Mouse (Mus musculus): ENCODE measurements around the gene Ppp1r10.
"Not testable (repeated sequence)": the region's sequence is repeated elsewhere in the genome, so short reads cannot be mapped to it uniquely, and the experiment has no call there.

DNA sequence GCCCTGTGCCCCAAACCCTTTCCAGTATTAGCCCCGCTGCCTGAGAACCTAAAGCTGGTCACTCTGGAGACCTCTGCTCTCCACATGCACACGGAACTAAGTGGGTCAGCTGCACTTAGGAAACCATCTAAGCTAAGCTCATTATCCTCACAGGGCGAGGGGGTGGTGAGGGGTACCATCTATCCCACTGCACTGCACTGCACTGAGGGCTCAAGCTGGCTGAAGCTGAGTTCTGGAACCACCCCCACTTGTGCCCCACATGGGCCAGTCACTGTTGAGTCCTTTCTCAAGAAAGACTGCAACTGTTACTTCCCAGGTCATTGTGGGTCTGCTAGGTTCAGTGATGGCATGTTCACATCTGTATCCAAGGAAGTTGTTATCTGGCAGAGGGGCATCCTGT lies 36.3 kb downstream of the Ppp1r10 start:
- not testable (repeated sequence) for TF ChIP-seq MAX (IDR thresholded peaks at IDR 0.05); CEBPB (IDR thresholded peaks at IDR 0.05; ENCODE audit: low read depth); CTCF (IDR thresholded peaks at IDR 0.05; ENCODE audit: control insufficient read depth, insufficient read depth, insufficient read length); USF1 (IDR thresholded peaks at IDR 0.05; ENCODE audit: low read depth)
